Mouse (Mus musculus) heart, embryonic 14.5 days (tissue): ENCODE results near the gene Exoc3l2. TPM values are rescaled to one million over a fixed set of nuclear protein-coding genes. Genes with fewer than 3 reads are reported as not detected.

ENCODE experiments used
- ATAC-seq: fragments of 200-750 bp; cut with Nextera tagmentation; 2 replicates; pipeline ENCODE4 v1.8.0; 2017; ENCODE audit warnings: low read depth, moderate TSS enrichment; ENCODE audit not compliant: insufficient number of reproducible peaks, insufficient read depth, low FRiP score
- H3K27ac ChIP-seq, 2 experiments: fragments of 200-500 bp in 1 of 2; fragments of 300-500 bp in 1 of 2; sonication (generic) in 1 of 2; replicated peaks in 1 of 2; 2 replicates each; pipeline ENCODE4 v1.5.1; 2012 to 2014; ENCODE audit warnings: low read depth in 2 of 2, low read length in 2 of 2, control low read depth in 1 of 2, mild to moderate bottlenecking in 1 of 2, mixed read lengths in 1 of 2; ENCODE audit not compliant: control insufficient read depth in 1 of 2, insufficient read depth in 1 of 2
- H3K27me3 ChIP-seq: fragments of 300-500 bp; sonication (generic); 2 replicates; pipeline ENCODE4 v1.6.1; 2014; ENCODE audit warnings: mild to moderate bottlenecking, low read length, control low read depth; ENCODE audit not compliant: control insufficient read depth, insufficient read depth
- H3K36me3 ChIP-seq: fragments of 300-500 bp; sonication (generic); 2 replicates; pipeline ENCODE4 v1.6.1; 2014; ENCODE audit warnings: mild to moderate bottlenecking, control low read depth, low read length, mixed read lengths; ENCODE audit not compliant: control insufficient read depth, insufficient read depth
- H3K4me1 ChIP-seq, 2 experiments: fragments of 200-500 bp in 1 of 2; fragments of 300-500 bp in 1 of 2; sonication (generic) in 1 of 2; 2 replicates each; pipeline ENCODE4 v1.6.1; 2012 to 2014; ENCODE audit warnings: low read length in 2 of 2, control low read depth in 1 of 2, mixed read lengths in 1 of 2; ENCODE audit not compliant: control insufficient read depth in 2 of 2, insufficient read depth in 2 of 2
- H3K4me2 ChIP-seq: fragments of 300-500 bp; sonication (generic); 2 replicates; pipeline ENCODE4 v1.6.1; 2014; ENCODE audit warnings: mild to moderate bottlenecking, low read length
- H3K4me3 ChIP-seq, 2 experiments: fragments of 200-500 bp in 1 of 2; fragments of 300-500 bp in 1 of 2; sonication (generic) in 1 of 2; 2 replicates each; pipeline ENCODE4 v1.5.1; 2012 to 2014; ENCODE audit warnings: low read length in 2 of 2, mild to moderate bottlenecking in 2 of 2, control low read depth in 1 of 2, low read depth in 1 of 2, moderate library complexity in 1 of 2; ENCODE audit not compliant: control insufficient read depth in 1 of 2, insufficient read depth in 1 of 2
- H3K9ac ChIP-seq: fragments of 300-500 bp; sonication (generic); 2 replicates; pipeline ENCODE4 v1.6.1; 2014; ENCODE audit warnings: mild to moderate bottlenecking, low read length
- H3K9me3 ChIP-seq: fragments of 300-500 bp; sonication (generic); 2 replicates; pipeline ENCODE4 v1.6.1; 2016; ENCODE audit warnings: low read length, control low read depth; ENCODE audit not compliant: control insufficient read depth
- WGBS: fragments of 180-500 bp; shearing (Covaris S2); extraction: QIAGEN DNeasy Blood & Tissue Kit; methylation state at CpG from one replicate; pipeline ENCODE4 v1.1.7; 2014; 5-methylcytosine and 5-hydroxymethylcytosine counted together
- polyA plus RNA-seq: library from polyadenylated mRNA; unstranded; fragments of >200 nt; fragmentation: Nextera tagmentation; extraction: Ambion mirVana; gene quantifications from 2 replicates; pipeline ENCODE4 v1.2.1, GENCODE M21; 2014

Exoc3l2 gene
- polyA plus RNA-seq, 1 experiment from 2014 or later: 1.8 TPM

GRCm38 (mm10) chr7:19426349-19426748, 36.8 kb upstream of the Exoc3l2 start:
- Histone ChIP-seq H3K4me3 (no peak overlapping the region), H3K27ac (no peak overlapping the region), H3K4me1 (0 out of 4 replicates have a peak, but pooled peaks cover 0 to 3% of the 10 kb centered on the region in 2 experiments), H3K9ac (no peak overlapping the region), H3K36me3 (peaks cover 78% of the 10 kb centered on the region), H3K9me3 (no peaks in the 10 kb centered on the region), H3K4me2 (no peak overlapping the region), H3K27me3 (no peaks in the 10 kb centered on the region)
- WGBS: 68% methylated on average over 6 of the region's 6 CpGs
- no peak for ATAC-seq

DNA sequence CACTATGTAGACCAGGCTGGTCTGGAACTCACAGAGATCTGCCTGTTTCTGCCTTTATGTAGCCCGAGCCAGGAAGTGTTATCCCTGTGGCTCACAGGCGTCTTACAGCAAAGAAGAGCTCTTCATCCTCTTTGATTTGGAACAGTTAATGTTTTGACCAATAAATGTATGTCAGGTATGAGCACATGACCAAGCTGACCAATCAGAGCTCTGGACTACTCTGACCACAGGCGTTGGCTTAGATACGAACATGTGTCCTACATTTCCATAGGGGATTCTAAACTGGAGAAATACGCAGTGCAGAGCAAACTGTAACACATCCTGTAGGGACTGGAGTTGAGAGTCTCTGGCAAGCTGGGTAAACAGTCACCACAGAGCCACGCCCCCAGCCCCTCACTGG, 36.2 kb upstream of the Exoc3l2 start:
- Histone ChIP-seq H3K4me3 (no peak overlapping the region), H3K9ac (no peak overlapping the region), H3K36me3 (peaks cover 79% of the 10 kb centered on the region), H3K9me3 (no peaks in the 10 kb centered on the region), H3K27me3 (no peaks in the 10 kb centered on the region), H3K4me2 (no peak overlapping the region), H3K4me1 (no peaks in the 10 kb centered on the region), H3K27ac (no peak overlapping the region)
- 91% methylated on average over 6 of the region's 6 CpGs for WGBS
- ATAC-seq: no peak

GRCm38 (mm10) chr7:19427999-19428650, 35.0 kb upstream of the Exoc3l2 start:
- Histone ChIP-seq H3K4me1 (no peaks in the 10 kb centered on the region), H3K36me3 (peaks cover 87% of the 10 kb centered on the region), H3K9me3 (no peaks in the 10 kb centered on the region), H3K4me3 (no peak overlapping the region), H3K9ac (no peak overlapping the region), H3K4me2 (no peak overlapping the region), H3K27ac (no peak overlapping the region), H3K27me3 (no peaks in the 10 kb centered on the region)
- WGBS: 77% methylated on average over 15 of the region's 15 CpGs
- ATAC-seq: no peak

- H3K4me3 ChIP-seq: no peak overlapping the region
- ATAC-seq: no peak
- WGBS: 76% methylated on average over 8 of the region's 8 CpGs
- no peak overlapping the region for H3K27ac ChIP-seq
- no peaks in the 10 kb centered on the region for H3K4me1 ChIP-seq
- H3K27me3 ChIP-seq: no peaks in the 10 kb centered on the region
- H3K36me3 ChIP-seq: peaks cover 100% of the 10 kb centered on the region
- no peak overlapping the region for H3K9ac ChIP-seq
- no peak overlapping the region for H3K4me2 ChIP-seq
- H3K9me3 ChIP-seq: no peaks in the 10 kb centered on the region
Measured at GRCm38 (mm10) chr7:19429726-19430125, 33.4 kb upstream of the Exoc3l2 start.

GRCm38 (mm10) chr7:19430402-19430801, 32.7 kb upstream of the Exoc3l2 start:
- H3K4me2 ChIP-seq: no peak overlapping the region
- WGBS: 84% methylated on average over 6 of the region's 6 CpGs
- H3K36me3 ChIP-seq: peaks cover 100% of the 10 kb centered on the region
- H3K4me1 ChIP-seq: no peaks in the 10 kb centered on the region
- no peak for ATAC-seq
- no peaks in the 10 kb centered on the region for H3K27me3 ChIP-seq
- no peak overlapping the region for H3K4me3 ChIP-seq
- no peaks in the 10 kb centered on the region for H3K9me3 ChIP-seq
- no peak overlapping the region for H3K9ac ChIP-seq
- H3K27ac ChIP-seq: no peak overlapping the region

DNA sequence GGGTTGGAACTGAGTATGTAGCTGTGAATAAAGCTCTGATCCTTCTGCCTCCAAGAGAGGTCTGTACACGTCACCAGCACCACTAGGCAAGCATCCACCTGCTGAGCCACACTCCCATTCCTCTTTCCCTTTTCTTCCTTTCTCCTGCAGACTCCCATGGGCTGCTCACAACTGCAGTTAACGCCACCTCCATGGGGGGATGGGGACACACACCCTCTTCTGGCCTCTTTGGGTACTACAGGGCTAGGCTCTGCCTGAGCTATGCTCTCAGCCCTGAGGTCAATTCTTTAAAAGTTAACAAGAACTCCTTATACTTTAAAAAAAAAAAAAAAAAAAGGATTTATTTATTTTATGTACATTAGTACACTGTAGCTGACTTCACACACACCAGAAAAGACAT, 30.7 kb upstream of the Exoc3l2 start:
- H3K9ac ChIP-seq: no peak overlapping the region
- H3K4me3 ChIP-seq: no peak overlapping the region
- no peak overlapping the region for H3K27ac ChIP-seq
- 100% methylated on average over 2 of the region's 2 CpGs for WGBS
- H3K4me2 ChIP-seq: no peak overlapping the region
- H3K36me3 ChIP-seq: peaks cover 100% of the 10 kb centered on the region
- H3K4me1 ChIP-seq: no peaks in the 10 kb centered on the region
- H3K9me3 ChIP-seq: no peaks in the 10 kb centered on the region
- no peak for ATAC-seq
- no peaks in the 10 kb centered on the region for H3K27me3 ChIP-seq

DNA sequence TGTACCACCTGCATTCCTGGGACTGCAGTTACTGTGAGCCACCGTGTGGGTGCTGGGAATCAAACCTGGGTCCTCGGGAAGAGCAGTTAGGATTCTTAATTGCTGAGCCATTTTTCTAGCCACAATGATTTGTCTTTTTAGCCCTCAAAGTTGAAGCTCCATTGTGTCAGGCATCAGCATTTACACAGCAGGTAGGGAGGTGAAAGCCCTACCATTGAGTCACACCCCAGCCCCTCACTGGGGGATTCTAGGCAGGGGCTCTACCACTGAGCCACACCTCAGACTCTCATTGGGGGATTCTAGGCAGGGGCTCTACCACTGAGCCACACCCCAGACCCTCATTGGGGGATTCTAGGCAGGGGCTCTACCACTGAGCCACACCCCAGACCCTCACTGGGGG, 26.9 kb upstream of the Exoc3l2 start:
- 96% methylated on average over 2 of the region's 2 CpGs for WGBS
- H3K27ac ChIP-seq: no peak overlapping the region
- H3K9me3 ChIP-seq: no peaks in the 10 kb centered on the region
- ATAC-seq: no peak
- no peaks in the 10 kb centered on the region for H3K27me3 ChIP-seq
- H3K4me3 ChIP-seq: no peak overlapping the region
- H3K9ac ChIP-seq: no peak overlapping the region
- no peaks in the 10 kb centered on the region for H3K4me1 ChIP-seq
- no peak overlapping the region for H3K4me2 ChIP-seq
- H3K36me3 ChIP-seq: peaks cover 93% of the 10 kb centered on the region

DNA sequence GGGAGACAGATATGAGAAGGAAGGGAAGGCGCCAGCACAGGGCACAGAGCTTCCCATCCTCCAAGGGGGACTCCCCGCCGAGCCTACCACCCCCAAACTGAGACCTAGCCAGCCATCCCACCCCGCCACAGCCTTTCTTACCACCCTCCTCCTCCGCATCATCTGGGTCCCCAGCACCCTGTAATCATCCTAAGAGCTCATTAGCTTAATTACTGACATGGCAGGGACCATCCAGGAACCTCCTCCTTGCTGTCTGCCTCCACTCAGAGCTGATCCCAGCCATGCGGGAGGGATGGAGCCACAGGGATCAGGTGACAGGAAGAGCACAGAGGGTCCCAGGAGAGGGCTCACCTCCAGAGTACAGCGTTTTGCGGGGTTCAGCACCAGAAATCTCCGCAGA, 26.1 kb upstream of the Exoc3l2 start:
- no peak for ATAC-seq
- H3K9ac ChIP-seq: no peak overlapping the region
- no peaks in the 10 kb centered on the region for H3K4me1 ChIP-seq
- H3K27ac ChIP-seq: no peak overlapping the region
- H3K9me3 ChIP-seq: no peaks in the 10 kb centered on the region
- no peak overlapping the region for H3K4me3 ChIP-seq
- no peaks in the 10 kb centered on the region for H3K27me3 ChIP-seq
- no peak overlapping the region for H3K4me2 ChIP-seq
- H3K36me3 ChIP-seq: peaks cover 93% of the 10 kb centered on the region
- 86% methylated on average over 9 of the region's 9 CpGs for WGBS
